Mouse (Mus musculus) forebrain, embryonic 12.5 days (tissue): ENCODE data around the gene Lca5l. TPM values are rescaled to one million over a fixed set of nuclear protein-coding genes. Genes with fewer than 3 reads are reported as not detected.

Source experiments
- ATAC-seq: fragments of 200-750 bp; cut with Nextera tagmentation; 2 replicates; pipeline ENCODE4 v1.8.0; 2017; ENCODE audit warnings: moderate TSS enrichment; ENCODE audit not compliant: low FRiP score
- H3K27ac ChIP-seq: fragments of 300-500 bp; sonication (generic); 2 replicates; pipeline ENCODE4 v1.5.1; 2016; ENCODE audit warnings: mild to moderate bottlenecking
- H3K27me3 ChIP-seq: fragments of 300-500 bp; sonication (generic); 2 replicates; pipeline ENCODE4 v1.6.1; 2016; ENCODE audit warnings: mild to moderate bottlenecking
- H3K36me3 ChIP-seq: fragments of 300-500 bp; sonication (generic); replicated peaks from 2 replicates; pipeline ENCODE4 v1.6.1; 2016; ENCODE audit warnings: mild to moderate bottlenecking
- H3K4me1 ChIP-seq: fragments of 300-500 bp; sonication (generic); 2 replicates; pipeline ENCODE4 v1.6.1; 2016
- H3K4me2 ChIP-seq: fragments of 300-500 bp; sonication (generic); 2 replicates; pipeline ENCODE4 v1.6.1; 2016; ENCODE audit warnings: mild to moderate bottlenecking, moderate library complexity
- H3K4me3 ChIP-seq: fragments of 300-500 bp; sonication (generic); replicated peaks from 2 replicates; pipeline ENCODE4 v1.5.1; 2016; ENCODE audit warnings: mild to moderate bottlenecking
- H3K9ac ChIP-seq: fragments of 300-500 bp; sonication (generic); 2 replicates; pipeline ENCODE4 v1.6.1; 2016; ENCODE audit warnings: mild to moderate bottlenecking
- H3K9me3 ChIP-seq: fragments of 300-500 bp; sonication (generic); 2 replicates; pipeline ENCODE4 v1.6.1; 2016
- WGBS: fragments of 180-500 bp; shearing (Covaris S2); methylation state at CpG from one replicate; pipeline ENCODE4 v1.1.7; 2016; 5-methylcytosine and 5-hydroxymethylcytosine counted together
- polyA plus RNA-seq: library from polyadenylated mRNA; unstranded; fragments of >200 nt; fragmentation: Nextera tagmentation; extraction: Ambion mirVana; gene quantifications from 2 replicates; pipeline ENCODE4 v1.2.1, GENCODE M21; 2016

Gene Lca5l
- polyA plus RNA-seq, 1 experiment from 2014 or later, result 1.3 TPM

- Histone ChIP-seq H3K9me3 (no peaks in the 10 kb centered on the region), H3K4me2 (no peak overlapping the region), H3K4me3 (no peak overlapping the region), H3K9ac (no peak overlapping the region), H3K27me3 (no peaks in the 10 kb centered on the region), H3K27ac (no peak overlapping the region), H3K4me1 (peaks cover 11% of the 10 kb centered on the region; the same call in 1 of the 2 replicates), H3K36me3 (peaks cover 4% of the 10 kb centered on the region; the same call in 1 of the 2 replicates)
- no peak for ATAC-seq
- 80% methylated on average over 1 of the region's 1 CpGs for WGBS
These were observed 31.1 kb downstream of the Lca5l start for GRCm38 (mm10) chr16:96160927-96161326.

DNA sequence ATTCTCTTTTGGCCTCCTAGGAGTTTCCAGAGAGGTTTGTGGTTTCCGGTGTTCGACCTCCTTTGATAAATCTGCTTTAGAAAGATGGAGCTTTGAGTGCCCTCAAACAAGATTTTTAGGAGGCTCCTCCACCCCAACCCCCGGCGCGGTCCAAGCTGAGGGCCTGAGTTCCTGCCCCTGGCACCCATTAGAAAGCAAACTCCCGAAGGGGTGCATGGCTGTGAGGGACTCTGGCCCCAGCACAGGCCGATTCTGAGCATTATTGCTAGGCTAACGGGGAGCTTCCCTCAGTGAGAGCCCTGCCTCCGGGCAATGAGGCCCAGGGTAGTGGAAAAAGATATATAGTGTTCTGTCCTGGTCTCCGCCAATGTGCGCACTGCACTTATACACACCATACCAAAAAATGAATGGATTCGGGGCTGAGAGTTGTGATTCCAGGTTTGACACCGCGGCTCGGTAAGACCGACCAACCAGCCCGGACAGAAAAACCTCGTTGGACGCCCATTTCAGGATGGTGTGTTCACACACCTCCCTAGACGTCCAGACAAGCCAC lies 32.2 kb downstream of the Lca5l start:
- ATAC-seq, result no peak; the same call in 1 of the 2 replicates
- Histone ChIP-seq H3K9ac (peak overlapping the region; percentile 82; the same call in 1 of the 2 replicates), H3K4me2 (peak overlapping the region; percentile 75), H3K27me3 (no peaks in the 10 kb centered on the region), H3K9me3 (no peaks in the 10 kb centered on the region), H3K36me3 (peaks cover 13% of the 10 kb centered on the region; the same call in 1 of the 2 replicates), H3K4me3 (peak overlapping the region; percentile 51; the same call in 1 of the 2 replicates), H3K27ac (no peak overlapping the region), H3K4me1 (peaks cover 11% of the 10 kb centered on the region; the same call in 1 of the 2 replicates)
- WGBS, result 79% methylated on average over 20 of the region's 20 CpGs

GRCm38 (mm10) chr16:96159091-96159731 lies 32.9 kb downstream of the Lca5l start:
- peak; percentile 86 for ATAC-seq
- no peaks in the 10 kb centered on the region for H3K27me3 ChIP-seq
- WGBS, result 1% methylated on average over 63 of the region's 67 CpGs
- H3K9me3 ChIP-seq, result no peaks in the 10 kb centered on the region
- peak overlapping the region; percentile 75 for H3K4me2 ChIP-seq
- H3K27ac ChIP-seq, result peak overlapping the region; percentile 68
- H3K9ac ChIP-seq, result peak overlapping the region; percentile 82
- H3K4me3 ChIP-seq, result peak overlapping the region; percentile 51
- H3K4me1 ChIP-seq, result peaks cover 11% of the 10 kb centered on the region; the same call in 1 of the 2 replicates
- H3K36me3 ChIP-seq, result peaks cover 17% of the 10 kb centered on the region

GRCm38 (mm10) chr16:96158511-96159080 lies 33.5 kb downstream of the Lca5l start:
- Histone ChIP-seq H3K4me2 (peak overlapping the region; percentile 75), H3K36me3 (peaks cover 23% of the 10 kb centered on the region), H3K9me3 (no peaks in the 10 kb centered on the region), H3K4me3 (peak overlapping the region; percentile 51), H3K27me3 (no peaks in the 10 kb centered on the region), H3K9ac (peak overlapping the region; percentile 82), H3K4me1 (peaks cover 11% of the 10 kb centered on the region; the same call in 1 of the 2 replicates), H3K27ac (peak overlapping the region; percentile 68; the same call in 1 of the 2 replicates)
- 66% methylated on average over 12 of the region's 12 CpGs for WGBS
- ATAC-seq, result 0 out of 2 replicates have a peak, but pooled peaks have one; percentile 19

DNA sequence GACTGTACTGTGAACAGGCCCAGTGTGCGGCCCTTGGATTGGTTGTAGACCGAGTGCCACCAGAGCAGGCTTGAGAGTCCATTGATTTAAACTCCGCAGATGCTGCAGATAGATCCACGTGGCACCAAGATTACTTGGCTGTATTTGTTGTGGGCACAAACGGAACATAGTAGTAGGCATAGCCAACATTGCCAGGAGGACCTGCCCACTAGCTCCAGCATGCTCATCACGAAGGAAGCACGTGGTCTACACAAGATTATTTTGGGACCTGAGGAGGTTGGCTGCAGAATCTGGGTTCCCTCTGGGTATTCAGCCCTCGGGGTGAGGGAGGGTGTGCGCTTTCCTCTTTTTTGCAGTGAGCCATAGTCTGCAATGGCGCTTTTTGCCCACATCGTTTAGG lies 34.9 kb downstream of the Lca5l start:
- no peak for ATAC-seq
- peaks cover 37% of the 10 kb centered on the region for H3K36me3 ChIP-seq

DNA sequence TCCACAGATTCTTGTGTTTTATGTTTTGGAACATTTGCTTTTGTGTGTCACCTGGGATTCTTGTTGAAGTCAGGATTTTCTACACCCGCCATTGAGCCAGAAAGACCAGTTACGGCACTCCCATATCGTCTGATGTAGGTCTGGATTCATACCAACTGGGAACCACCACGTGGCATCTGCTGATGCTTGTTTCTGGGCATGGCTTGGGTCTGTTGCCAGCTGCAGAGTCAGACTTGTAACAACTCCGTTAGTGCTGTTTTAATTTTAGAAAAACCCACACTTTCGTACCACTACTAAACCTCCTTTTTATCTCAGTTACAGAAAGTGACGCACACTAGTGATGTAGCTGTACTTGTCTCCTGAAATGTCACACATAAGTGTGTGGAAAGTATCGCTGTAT lies 36.1 kb downstream of the Lca5l start:
- Histone ChIP-seq H3K4me1 (peaks cover 11% of the 10 kb centered on the region; the same call in 1 of the 2 replicates), H3K9ac (no peak overlapping the region), H3K36me3 (peaks cover 38% of the 10 kb centered on the region), H3K4me2 (no peak overlapping the region), H3K9me3 (no peaks in the 10 kb centered on the region), H3K27me3 (no peaks in the 10 kb centered on the region), H3K4me3 (no peak overlapping the region), H3K27ac (no peak overlapping the region)
- 92% methylated on average over 8 of the region's 8 CpGs for WGBS
- no peak for ATAC-seq

More for the DNA sequence above, 34.9 kb downstream of the Lca5l start:
- Histone ChIP-seq H3K27me3 (no peaks in the 10 kb centered on the region), H3K27ac (no peak overlapping the region), H3K4me2 (no peak overlapping the region), H3K4me1 (peaks cover 11% of the 10 kb centered on the region; the same call in 1 of the 2 replicates), H3K9me3 (no peaks in the 10 kb centered on the region), H3K9ac (no peak overlapping the region), H3K4me3 (no peak overlapping the region)
- WGBS, result 95% methylated on average over 11 of the region's 11 CpGs

DNA sequence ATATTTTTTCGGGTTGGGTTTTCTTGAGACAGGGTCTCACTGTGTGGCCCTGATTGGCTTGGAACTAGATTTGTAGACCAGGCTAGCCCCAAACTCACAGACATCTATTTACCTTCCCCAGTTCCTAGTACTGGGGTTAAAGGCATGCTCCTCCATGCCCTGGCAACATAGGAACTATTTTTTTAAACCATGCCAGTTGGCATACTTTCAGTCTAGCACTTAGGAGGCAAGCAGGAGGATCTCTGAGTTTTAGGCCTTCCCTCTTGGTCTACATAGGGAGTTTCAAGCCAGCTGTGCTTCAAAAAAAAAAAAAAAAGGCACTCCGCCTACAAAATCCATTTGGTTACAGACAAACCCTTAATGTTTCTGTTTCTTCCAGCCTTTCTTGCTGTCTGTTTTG lies 37.6 kb downstream of the Lca5l start:
- ATAC-seq, result no peak
- H3K27me3 ChIP-seq, result no peaks in the 10 kb centered on the region
- H3K4me3 ChIP-seq, result no peak overlapping the region
- 93% methylated on average over 2 of the region's 2 CpGs for WGBS
- no peak overlapping the region for H3K4me2 ChIP-seq
- H3K9ac ChIP-seq, result no peak overlapping the region
- H3K27ac ChIP-seq, result no peak overlapping the region
- H3K4me1 ChIP-seq, result peaks cover 6% of the 10 kb centered on the region
- H3K36me3 ChIP-seq, result peaks cover 38% of the 10 kb centered on the region
- H3K9me3 ChIP-seq, result no peaks in the 10 kb centered on the region

- peak; percentile 76 for ATAC-seq
- H3K4me1 ChIP-seq, result peaks cover 7% of the 10 kb centered on the region
- 28% methylated on average over 9 of the region's 9 CpGs for WGBS
- H3K36me3 ChIP-seq, result peaks cover 38% of the 10 kb centered on the region
- no peak overlapping the region for H3K4me2 ChIP-seq
- no peak overlapping the region for H3K9ac ChIP-seq
- H3K27ac ChIP-seq, result no peak overlapping the region
- no peaks in the 10 kb centered on the region for H3K27me3 ChIP-seq
- no peaks in the 10 kb centered on the region for H3K9me3 ChIP-seq
- no peak overlapping the region for H3K4me3 ChIP-seq
These were observed 40.5 kb downstream of the Lca5l start for GRCm38 (mm10) chr16:96151551-96151950.

GRCm38 (mm10) chr16:96150995-96151394 lies 41.1 kb downstream of the Lca5l start:
- no peaks in the 10 kb centered on the region for H3K9me3 ChIP-seq
- WGBS, result 76% methylated on average over 4 of the region's 4 CpGs
- peaks cover 12% of the 10 kb centered on the region for H3K4me1 ChIP-seq
- H3K36me3 ChIP-seq, result peaks cover 35% of the 10 kb centered on the region
- no peaks in the 10 kb centered on the region for H3K27me3 ChIP-seq
- H3K27ac ChIP-seq, result no peak overlapping the region
- ATAC-seq, result no peak
- no peak overlapping the region for H3K9ac ChIP-seq
- no peak overlapping the region for H3K4me2 ChIP-seq
- no peak overlapping the region for H3K4me3 ChIP-seq

DNA sequence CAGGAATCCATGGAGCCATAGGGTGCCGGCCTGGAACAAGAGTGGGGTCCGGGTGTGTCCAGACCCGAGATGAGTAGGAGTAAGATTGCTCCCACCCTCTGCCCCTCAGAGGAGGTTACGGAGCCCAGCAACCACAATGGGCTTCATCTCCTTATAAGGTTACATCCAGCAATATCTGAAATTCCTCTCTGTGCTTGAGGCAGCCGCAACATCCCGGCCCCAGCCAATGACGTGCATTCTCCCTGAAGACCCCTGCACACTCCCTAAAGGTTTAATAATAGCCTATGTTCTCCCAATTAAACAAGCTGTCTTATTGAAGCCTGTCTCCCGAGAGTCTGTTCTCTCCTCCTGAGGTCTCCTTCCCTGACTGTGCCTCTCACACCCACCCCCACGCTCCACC lies 42.8 kb downstream of the Lca5l start:
- ATAC-seq, result no peak
- H3K4me2 ChIP-seq, result no peak overlapping the region

DNA sequence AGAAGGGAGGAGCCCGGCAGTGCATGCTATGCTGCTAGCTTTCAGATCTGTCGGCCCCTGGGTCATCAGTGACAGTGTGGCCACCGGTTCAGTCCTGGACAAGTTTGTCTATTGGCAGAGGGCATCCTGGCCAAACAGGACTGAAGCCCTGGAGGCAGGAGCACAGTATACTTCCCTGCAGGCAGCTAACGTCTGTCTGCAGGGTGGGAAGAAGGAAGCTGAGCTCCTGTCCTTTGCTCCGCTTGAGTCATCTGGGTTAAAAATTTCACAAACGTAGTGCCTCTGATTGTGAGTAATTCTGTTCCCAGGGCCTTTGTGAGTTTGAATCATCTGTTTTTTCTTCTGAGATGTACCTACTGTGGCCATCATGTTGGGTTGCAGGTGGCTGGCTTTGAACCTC lies 43.2 kb downstream of the Lca5l start:
- Histone ChIP-seq H3K4me1 (peaks cover 16% of the 10 kb centered on the region), H3K27me3 (no peaks in the 10 kb centered on the region), H3K4me2 (no peak overlapping the region), H3K9ac (peak overlapping the region; percentile 17; the same call in 1 of the 2 replicates), H3K4me3 (no peak overlapping the region), H3K36me3 (peaks cover 17% of the 10 kb centered on the region), H3K9me3 (no peaks in the 10 kb centered on the region), H3K27ac (no peak overlapping the region)
- ATAC-seq, result no peak
- 83% methylated on average over 6 of the region's 6 CpGs for WGBS

More for the DNA sequence above, 42.8 kb downstream of the Lca5l start:
- H3K27me3 ChIP-seq, result no peaks in the 10 kb centered on the region
- H3K27ac ChIP-seq, result no peak overlapping the region
- H3K4me1 ChIP-seq, result peaks cover 16% of the 10 kb centered on the region
- H3K4me3 ChIP-seq, result no peak overlapping the region
- H3K9me3 ChIP-seq, result no peaks in the 10 kb centered on the region
- H3K9ac ChIP-seq, result no peak overlapping the region
- 78% methylated on average over 9 of the region's 9 CpGs for WGBS
- H3K36me3 ChIP-seq, result peaks cover 22% of the 10 kb centered on the region

DNA sequence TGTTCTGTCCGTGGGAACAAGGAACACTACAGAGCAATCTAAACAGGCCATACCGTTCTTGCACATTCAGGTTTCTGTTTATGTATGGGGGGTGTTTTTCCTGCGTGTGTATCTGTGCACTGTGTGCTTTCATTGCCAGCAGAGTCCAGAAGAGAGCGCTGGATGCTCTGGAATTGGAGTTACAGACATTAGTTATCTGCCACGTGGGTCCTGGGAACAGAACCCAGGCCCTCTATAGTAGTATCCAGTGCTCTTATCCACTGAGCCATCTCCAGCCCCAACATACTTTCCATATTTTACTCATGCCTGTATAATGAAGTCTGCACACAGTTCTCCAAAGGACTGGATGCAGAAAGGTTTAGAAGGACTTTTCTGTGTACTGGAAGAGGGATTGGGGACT lies 46.3 kb downstream of the Lca5l start:
- no peaks in the 10 kb centered on the region for H3K27me3 ChIP-seq
- H3K4me1 ChIP-seq, result peaks cover 16% of the 10 kb centered on the region
- 0% methylated on average over 5 of the region's 5 CpGs for WGBS
- H3K9me3 ChIP-seq, result no peaks in the 10 kb centered on the region
- H3K9ac ChIP-seq, result peak overlapping the region; percentile 76
- H3K27ac ChIP-seq, result peak overlapping the region; percentile 79; the same call in 1 of the 2 replicates
- peak overlapping the region; percentile 76 for H3K4me2 ChIP-seq
- ATAC-seq, result no peak
- H3K4me3 ChIP-seq, result peak overlapping the region; percentile 82
- H3K36me3 ChIP-seq, result no peaks in the 10 kb centered on the region
